Mouse (Mus musculus) cerebellum, adult 2 months (tissue): ENCODE results near the gene Pomgnt1.

ENCODE experiments used
- CTCF ChIP-seq: fragments of 200-500 bp; IDR thresholded peaks from 2 replicates; pipeline ENCODE4 v1.5.1; 2011; ENCODE audit warnings: low read depth, mild to moderate bottlenecking, control low read depth, low read length, moderate library complexity, borderline replicate concordance; ENCODE audit not compliant: insufficient read depth
- POLR2A ChIP-seq: fragments of 200-500 bp; IDR thresholded peaks from 2 replicates; pipeline ENCODE4 v1.6.1; 2011; ENCODE audit warnings: low read length, control low read depth, borderline replicate concordance; ENCODE audit not compliant: insufficient read depth

GRCm38 (mm10) chr4:116137421-116137996, 13.9 kb downstream of the Pomgnt1 start:
- no peak for TF ChIP-seq CTCF
- TF ChIP-seq POLR2A, result no peak
